Mouse (Mus musculus) heart, embryonic 11.5 days (tissue): ENCODE measurements around the gene Hagh. TPM values are rescaled to one million over a fixed set of nuclear protein-coding genes. Genes with fewer than 3 reads are reported as not detected.

Source experiments
- ATAC-seq: fragments of 200-750 bp; cut with Nextera tagmentation; replicated peaks from 2 replicates; pipeline ENCODE4 v1.8.0; 2017; ENCODE audit warnings: moderate library complexity; ENCODE audit not compliant: insufficient number of reproducible peaks, low FRiP score, low TSS enrichment
- H3K27ac ChIP-seq: fragments of 300-500 bp; sonication (generic); 2 replicates; pipeline ENCODE4 v1.5.1; 2014; ENCODE audit warnings: mild to moderate bottlenecking, low read depth, low read length
- H3K27me3 ChIP-seq: fragments of 300-500 bp; sonication (generic); 2 replicates; pipeline ENCODE4 v1.6.1; 2014; ENCODE audit warnings: mild to moderate bottlenecking, low read length, mixed read lengths; ENCODE audit not compliant: control insufficient read depth, insufficient read depth
- H3K36me3 ChIP-seq: fragments of 300-500 bp; sonication (generic); 2 replicates; pipeline ENCODE4 v1.6.1; 2014; ENCODE audit warnings: mild to moderate bottlenecking, low read length, moderate library complexity, mixed read lengths; ENCODE audit not compliant: control insufficient read depth, insufficient read depth
- H3K4me1 ChIP-seq: fragments of 300-500 bp; sonication (generic); 2 replicates; pipeline ENCODE4 v1.6.1; 2014; ENCODE audit warnings: low read length; ENCODE audit not compliant: control insufficient read depth, insufficient read depth
- H3K4me2 ChIP-seq: fragments of 300-500 bp; sonication (generic); 2 replicates; pipeline ENCODE4 v1.6.1; 2014; ENCODE audit warnings: mild to moderate bottlenecking, moderate library complexity
- H3K4me3 ChIP-seq: fragments of 300-500 bp; sonication (generic); 2 replicates; pipeline ENCODE4 v1.5.1; 2014; ENCODE audit warnings: low read depth, low read length
- H3K9ac ChIP-seq: fragments of 300-500 bp; sonication (generic); 2 replicates; pipeline ENCODE4 v1.6.1; 2014; ENCODE audit warnings: mild to moderate bottlenecking, low read depth, low read length, moderate library complexity
- H3K9me3 ChIP-seq: fragments of 300-500 bp; sonication (generic); replicated peaks from 2 replicates; pipeline ENCODE4 v1.6.1; 2016; ENCODE audit warnings: low read length; ENCODE audit not compliant: control insufficient read depth
- WGBS: fragments of 180-500 bp; shearing (Covaris S2); extraction: QIAGEN DNeasy Blood & Tissue Kit; methylation state at CpG from one replicate; pipeline ENCODE4 v1.1.7; 2014; ENCODE audit not compliant: insufficient replicate concordance; 5-methylcytosine and 5-hydroxymethylcytosine counted together
- polyA plus RNA-seq: library from polyadenylated mRNA; unstranded; fragments of >200 nt; fragmentation: Nextera tagmentation; extraction: Ambion mirVana; gene quantifications from 2 replicates; pipeline ENCODE4 v1.2.1, GENCODE M21; 2014

Gene Hagh
- polyA plus RNA-seq, 1 experiment from 2014 or later = 48.8 TPM

DNA sequence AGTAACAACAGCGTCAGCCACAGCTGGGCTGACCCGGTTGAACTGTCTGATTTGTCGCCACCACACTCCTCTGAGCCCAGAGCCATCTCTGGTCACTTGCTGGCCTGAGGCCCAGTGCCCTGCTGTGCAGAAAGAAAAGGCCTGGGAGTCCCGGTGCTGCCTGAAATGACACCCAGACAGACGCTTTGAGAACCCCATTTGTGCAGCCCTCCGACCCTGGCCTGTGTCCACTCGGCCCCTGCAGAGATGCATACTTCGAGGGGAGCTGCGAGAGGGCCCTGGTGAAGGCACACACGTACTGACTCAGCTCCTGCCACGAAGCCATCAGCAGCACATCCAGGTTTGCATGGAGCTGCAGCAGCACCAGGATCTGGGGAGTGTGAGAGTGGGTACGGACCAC lies 52.8 kb downstream of the Hagh start:
- Histone ChIP-seq H3K9me3 (no peaks in the 10 kb centered on the region), H3K9ac (no peak overlapping the region), H3K36me3 (peaks cover 20% of the 10 kb centered on the region), H3K4me1 (peaks cover 33% of the 10 kb centered on the region), H3K4me3 (no peak overlapping the region), H3K27ac (no peak overlapping the region), H3K4me2 (no peak overlapping the region), H3K27me3 (no peaks in the 10 kb centered on the region)
- no peak for ATAC-seq
- WGBS = 89% methylated on average over 12 of the region's 12 CpGs

DNA sequence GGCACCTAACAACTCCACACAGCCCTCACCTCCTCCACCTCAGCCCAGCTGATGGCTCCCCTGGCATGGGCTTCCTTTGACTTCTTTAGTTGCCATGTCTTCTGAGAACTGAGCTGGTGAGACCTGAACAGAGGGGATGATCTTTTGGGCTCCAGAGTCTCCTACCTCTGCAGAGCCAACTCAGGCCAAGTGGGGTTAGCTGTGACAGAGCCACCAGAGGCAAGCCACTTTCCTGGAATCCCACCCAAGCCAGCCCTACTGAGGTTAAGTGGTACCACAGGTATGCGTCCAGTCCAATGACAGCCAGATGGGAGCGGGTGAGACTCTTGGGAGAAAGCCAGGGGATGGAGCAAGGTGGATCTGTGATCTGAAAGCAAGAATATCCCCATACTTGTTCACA lies 53.3 kb downstream of the Hagh start:
- H3K4me3 ChIP-seq = no peak overlapping the region
- 88% methylated on average over 2 of the region's 2 CpGs for WGBS
- no peak for ATAC-seq
- H3K9me3 ChIP-seq = no peaks in the 10 kb centered on the region
- no peak overlapping the region for H3K9ac ChIP-seq
- peaks cover 20% of the 10 kb centered on the region for H3K36me3 ChIP-seq
- no peak overlapping the region for H3K4me2 ChIP-seq
- no peaks in the 10 kb centered on the region for H3K27me3 ChIP-seq
- peaks cover 31% of the 10 kb centered on the region for H3K4me1 ChIP-seq
- no peak overlapping the region for H3K27ac ChIP-seq

DNA sequence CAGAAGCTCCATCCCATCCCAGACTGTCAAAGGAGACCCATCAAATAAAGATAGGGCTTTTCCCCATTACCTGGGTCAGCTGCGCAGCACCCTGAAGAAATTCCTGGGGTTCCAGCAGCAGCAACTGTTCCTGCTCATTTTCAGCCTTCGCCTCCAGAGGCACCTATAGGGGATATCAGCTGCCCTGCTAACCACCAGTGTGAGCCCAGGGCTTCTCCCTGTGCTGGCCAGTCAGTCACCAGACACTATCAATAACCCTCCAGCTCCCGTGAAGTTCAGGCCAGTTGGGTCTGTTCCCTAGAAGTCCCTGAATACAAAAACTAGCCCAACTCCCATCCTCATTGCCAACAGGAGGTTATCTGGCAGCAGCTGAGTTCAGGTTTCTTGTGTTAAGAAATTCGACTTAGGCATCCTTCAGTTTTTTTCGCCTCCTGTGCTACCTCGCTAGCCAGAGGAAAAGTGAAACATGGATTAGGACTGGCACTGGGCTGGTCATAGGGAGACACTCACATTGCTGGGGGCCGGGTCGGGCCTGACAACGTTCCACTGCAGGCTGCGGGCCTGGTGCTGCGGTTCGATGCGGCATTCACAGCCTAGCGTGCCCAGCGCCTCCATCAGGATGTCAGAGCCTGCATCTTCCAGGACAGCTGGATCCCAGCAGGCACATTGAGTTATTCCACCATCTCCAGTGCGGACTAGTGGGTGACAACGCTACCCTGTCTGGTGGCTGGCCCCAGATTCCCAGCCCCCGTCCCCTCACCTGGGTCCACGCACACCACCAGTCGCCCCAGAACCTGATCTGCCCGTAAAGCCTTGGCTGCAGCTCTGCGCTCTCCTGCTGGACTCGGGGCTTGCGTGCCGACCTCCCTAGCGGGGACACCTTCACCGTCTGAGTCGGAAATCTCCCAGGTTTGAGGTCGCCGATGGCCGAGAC lies 54.4 kb downstream of the Hagh start:
- no peaks in the 10 kb centered on the region for H3K9me3 ChIP-seq
- 10% methylated on average over 31 of the region's 31 CpGs for WGBS
- no peak for ATAC-seq
- peak overlapping the region; percentile 70 for H3K27ac ChIP-seq
- peak overlapping the region; percentile 84 for H3K4me2 ChIP-seq
- peak overlapping the region; percentile 84 for H3K9ac ChIP-seq
- peaks cover 35% of the 10 kb centered on the region for H3K4me1 ChIP-seq
- H3K27me3 ChIP-seq = no peaks in the 10 kb centered on the region
- H3K4me3 ChIP-seq = peak overlapping the region; percentile 69
- H3K36me3 ChIP-seq = peaks cover 27% of the 10 kb centered on the region

DNA sequence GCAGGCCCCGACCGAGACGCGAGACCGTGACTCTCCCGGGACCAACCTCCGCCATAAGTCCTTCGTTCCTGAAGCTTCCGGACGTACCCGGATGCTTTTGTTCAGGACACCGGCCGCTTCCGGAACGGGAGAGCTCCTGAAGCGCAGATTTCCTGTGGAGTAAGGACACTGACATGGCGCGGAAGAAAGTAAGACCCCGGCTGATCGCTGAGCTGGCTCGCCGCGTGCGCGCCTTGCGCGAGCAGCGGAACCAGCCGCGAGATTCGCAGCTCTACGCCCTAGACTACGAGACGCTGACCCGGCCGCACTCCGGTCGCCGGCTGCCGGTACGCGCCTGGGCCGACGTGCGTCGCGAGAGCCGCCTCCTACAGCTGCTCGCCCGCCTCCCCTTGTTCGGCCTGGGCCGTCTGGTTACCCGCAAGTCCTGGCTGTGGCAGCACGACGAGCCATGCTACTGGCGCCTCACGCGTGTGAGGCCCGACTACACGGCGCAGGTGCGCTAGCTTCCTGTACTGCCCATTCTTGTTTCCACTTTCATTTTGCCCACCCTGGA lies 55.1 kb downstream of the Hagh start, which contains the start of the genes Eme2 and Mrps34:
Gene Eme2, minus strand, starts transcription at position 93 of the 553 bp plus-strand sequence.
Gene Mrps34, plus strand, starts transcription at position 122 of the 553 bp plus-strand sequence.
- under 1% methylated on average over 53 of the region's 62 CpGs for WGBS
- Histone ChIP-seq H3K4me2 (peak within 1 kb of the TSS; percentile 84), H3K4me1 (peaks cover 35% of the 10 kb centered on the region), H3K9ac (peak within 1 kb of the TSS; percentile 84), H3K4me3 (peak within 1 kb of the TSS; percentile 69), H3K9me3 (no peaks in the 10 kb centered on the region), H3K27me3 (no peaks in the 10 kb centered on the region), H3K36me3 (peaks cover 34% of the 10 kb centered on the region), H3K27ac (peak within 1 kb of the TSS; percentile 70)
- ATAC-seq = 0 out of 2 replicates have a peak, but pooled peaks have one; percentile 9

GRCm38 (mm10) chr17:24895571-24896240 lies 55.8 kb downstream of the Hagh start:
- Histone ChIP-seq H3K36me3 (peaks cover 41% of the 10 kb centered on the region), H3K4me2 (peak overlapping the region; percentile 84), H3K27me3 (no peaks in the 10 kb centered on the region), H3K4me3 (peak overlapping the region; percentile 69), H3K9ac (peak overlapping the region; percentile 84), H3K4me1 (peaks cover 35% of the 10 kb centered on the region), H3K27ac (peak overlapping the region; percentile 70), H3K9me3 (no peaks in the 10 kb centered on the region)
- 14% methylated on average over 23 of the region's 23 CpGs for WGBS
- ATAC-seq = no peak

- H3K4me1 ChIP-seq = peaks cover 35% of the 10 kb centered on the region
- 2% methylated on average over 50 of the region's 50 CpGs for WGBS
- peaks cover 41% of the 10 kb centered on the region for H3K36me3 ChIP-seq
- H3K9me3 ChIP-seq = no peaks in the 10 kb centered on the region
- H3K4me2 ChIP-seq = peak within 1 kb of the TSS; percentile 84
- no peaks in the 10 kb centered on the region for H3K27me3 ChIP-seq
- ATAC-seq = 0 out of 2 replicates have a peak, but pooled peaks have one; percentile 68
- H3K9ac ChIP-seq = peak within 1 kb of the TSS; percentile 84
- peak within 1 kb of the TSS; percentile 70 for H3K27ac ChIP-seq
- H3K4me3 ChIP-seq = peak within 1 kb of the TSS; percentile 69
These were observed 56.5 kb downstream of the Hagh start, which contains the start of gene Nme3 for GRCm38 (mm10) chr17:24896241-24896992. Nme3 (plus strand) TSS chr17:24896500.

DNA sequence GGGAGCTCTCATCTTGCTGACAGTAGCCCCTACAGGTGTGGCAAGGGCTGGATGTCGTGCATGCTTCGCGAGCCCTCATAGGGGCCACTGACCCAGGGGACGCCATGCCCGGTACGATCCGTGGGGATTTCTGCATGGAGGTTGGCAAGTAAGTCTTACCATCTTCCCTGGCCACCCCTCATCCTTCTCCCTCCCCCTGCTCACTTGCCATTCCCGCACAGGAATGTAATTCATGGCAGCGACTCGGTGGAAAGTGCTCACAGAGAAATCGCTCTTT lies 57.0 kb downstream of the Hagh start:
- peak overlapping the region; percentile 84 for H3K9ac ChIP-seq
- H3K4me2 ChIP-seq = peak overlapping the region; percentile 84
- WGBS = 45% methylated on average over 11 of the region's 11 CpGs
- no peak for ATAC-seq
- H3K4me1 ChIP-seq = peaks cover 35% of the 10 kb centered on the region
- peaks cover 46% of the 10 kb centered on the region for H3K36me3 ChIP-seq
- no peaks in the 10 kb centered on the region for H3K9me3 ChIP-seq
- no peak overlapping the region for H3K27ac ChIP-seq
- H3K27me3 ChIP-seq = no peaks in the 10 kb centered on the region
- peak overlapping the region; percentile 69 for H3K4me3 ChIP-seq

DNA sequence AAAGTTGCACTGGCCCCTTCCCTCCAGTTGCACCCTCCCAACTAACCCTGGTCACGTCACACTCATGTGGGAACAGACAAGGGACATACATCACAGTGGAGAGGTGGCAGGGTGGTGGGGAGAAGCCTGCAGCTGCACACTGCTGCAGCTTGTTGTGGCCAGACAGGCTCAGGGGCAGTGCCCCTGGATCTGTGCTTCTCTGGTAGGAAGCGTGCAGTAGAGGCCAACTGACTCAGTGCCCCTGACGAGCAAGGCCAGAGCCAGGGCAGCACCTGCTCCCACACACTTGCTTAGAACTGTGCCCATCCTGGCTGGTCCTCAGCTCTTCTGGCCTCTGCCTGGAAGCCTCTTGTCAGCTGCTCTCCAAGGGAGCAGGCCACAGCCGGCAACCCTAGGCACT lies 57.7 kb downstream of the Hagh start:
- peaks cover 35% of the 10 kb centered on the region for H3K4me1 ChIP-seq
- ATAC-seq = no peak
- H3K4me3 ChIP-seq = no peak overlapping the region
- H3K36me3 ChIP-seq = peaks cover 45% of the 10 kb centered on the region
- H3K9me3 ChIP-seq = no peaks in the 10 kb centered on the region
- no peaks in the 10 kb centered on the region for H3K27me3 ChIP-seq
- peak overlapping the region; percentile 84 for H3K4me2 ChIP-seq
- no peak overlapping the region for H3K9ac ChIP-seq
- WGBS = 87% methylated on average over 4 of the region's 4 CpGs
- H3K27ac ChIP-seq = no peak overlapping the region
